Mouse (Mus musculus): ENCODE results near the gene Ldhd. TPM values are rescaled to one million over a fixed set of nuclear protein-coding genes. Genes with fewer than 3 reads are reported as not detected.

The Ldhd gene
- polyA plus RNA-seq, 1 experiment from 2014 or later, result 5.8 TPM

DNA sequence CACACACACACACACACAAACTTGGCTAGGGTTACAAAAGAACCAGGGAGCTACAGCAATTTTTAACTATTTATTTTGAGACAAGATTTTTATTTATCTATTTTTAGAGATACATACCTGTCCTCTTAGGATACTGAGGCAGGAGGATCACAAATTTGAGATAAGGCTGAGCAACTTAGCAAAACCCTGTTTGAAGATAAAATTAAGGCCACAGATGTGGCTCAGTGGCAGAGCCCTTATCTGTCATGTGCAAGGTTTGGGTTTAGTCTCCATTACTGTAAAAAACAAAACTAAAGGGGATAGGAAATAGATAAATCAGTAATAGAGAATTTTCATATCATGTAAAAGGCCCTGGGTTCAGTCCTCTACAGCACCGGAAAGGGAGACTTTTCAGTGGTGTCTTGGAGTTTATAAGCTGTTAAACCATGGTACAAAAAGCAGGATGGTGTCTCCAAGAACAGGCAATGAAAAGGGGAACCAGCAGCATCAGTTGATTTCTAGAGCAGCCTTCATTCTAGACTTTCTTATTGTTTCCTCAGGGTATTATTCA is 42.6 kb downstream of the Ldhd start:
- no peaks in the 10 kb centered on the region for H3K27me3 ChIP-seq (replicated peaks; ENCODE audit: control insufficient read depth, insufficient read depth, low read length)
- no peak for ATAC-seq
- TF ChIP-seq CTCF (IDR thresholded peaks at IDR 0.05; ENCODE audit: low read depth), result no peak

DNA sequence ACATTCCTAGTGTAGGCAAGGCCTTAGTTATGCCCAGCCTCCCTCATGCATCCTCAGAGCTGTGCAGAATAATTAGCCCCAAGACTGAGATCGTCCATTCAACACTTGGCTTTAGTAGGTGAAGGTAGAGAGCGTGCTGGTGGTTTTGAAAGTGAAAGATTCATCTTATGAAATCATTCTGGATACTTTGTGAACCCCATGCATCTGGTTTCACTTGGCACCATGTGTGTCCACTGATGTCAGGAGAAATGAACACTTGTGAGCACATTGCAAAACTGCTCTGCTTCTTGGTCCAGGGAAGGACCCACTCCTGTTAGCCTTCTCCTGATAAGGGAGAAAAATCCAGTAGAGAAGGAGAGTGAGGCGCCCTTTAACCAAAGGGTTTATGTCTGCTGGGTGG is 45.2 kb downstream of the Ldhd start:
- Histone ChIP-seq H3K4me1 (replicated peaks; ENCODE audit: control insufficient read depth, insufficient read depth, low read length) (no peaks in the 10 kb centered on the region), H3K9me3 (ENCODE audit: control insufficient read depth) (no peaks in the 10 kb centered on the region), H3K4me3 (ENCODE audit: low read depth, low read length) (no peak overlapping the region), H3K36me3 (ENCODE audit: control insufficient read depth, insufficient read depth) (no peaks in the 10 kb centered on the region), H3K27me3 (replicated peaks; ENCODE audit: control insufficient read depth, insufficient read depth, low read length) (no peaks in the 10 kb centered on the region), H3K9ac (ENCODE audit: low read depth, low read length) (no peak overlapping the region), H3K4me2 (replicated peaks; ENCODE audit: low read depth) (no peak overlapping the region), H3K27ac (ENCODE audit: low read depth, low read length) (no peak overlapping the region)
- ATAC-seq, result no peak
- WGBS, result 81% methylated on average over 3 of the region's 3 CpGs
- TF ChIP-seq CTCF (IDR thresholded peaks at IDR 0.05; ENCODE audit: low read depth), result no peak

More for the DNA sequence above, 42.6 kb downstream of the Ldhd start:
- no peak overlapping the region for H3K27ac ChIP-seq (ENCODE audit: low read depth, low read length)
- H3K4me1 ChIP-seq (replicated peaks; ENCODE audit: control insufficient read depth, insufficient read depth, low read length), result no peaks in the 10 kb centered on the region
- H3K9ac ChIP-seq (ENCODE audit: low read depth, low read length), result no peak overlapping the region
- H3K4me3 ChIP-seq (ENCODE audit: low read depth, low read length), result no peak overlapping the region
- no peak overlapping the region for H3K4me2 ChIP-seq (replicated peaks; ENCODE audit: low read depth)
- no peaks in the 10 kb centered on the region for H3K36me3 ChIP-seq (ENCODE audit: control insufficient read depth, insufficient read depth)
- no peaks in the 10 kb centered on the region for H3K9me3 ChIP-seq (ENCODE audit: control insufficient read depth)
- WGBS, result 93% methylated on average over 1 of the region's 1 CpGs

DNA sequence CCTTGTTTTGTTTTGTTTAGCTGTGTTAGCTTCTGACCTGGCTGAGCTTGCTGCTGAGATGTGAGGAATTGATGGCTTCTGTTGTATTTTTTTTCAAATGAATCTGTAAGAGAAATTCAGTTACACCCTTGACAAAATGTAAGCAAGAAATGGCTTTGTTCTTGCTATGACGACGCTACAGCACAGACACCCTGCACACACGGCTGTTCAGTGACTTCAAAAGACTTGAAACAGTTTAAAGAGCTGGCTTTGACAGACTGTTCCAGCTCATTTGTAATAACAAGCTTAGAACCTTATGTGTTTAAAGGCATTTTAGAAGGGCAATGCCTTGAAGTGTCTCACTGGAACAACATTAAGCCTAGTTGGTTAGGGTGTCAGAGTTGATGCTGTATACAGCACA is 47.8 kb downstream of the Ldhd start:
- Histone ChIP-seq H3K36me3 (ENCODE audit: control insufficient read depth, insufficient read depth) (no peaks in the 10 kb centered on the region), H3K9me3 (ENCODE audit: control insufficient read depth) (no peaks in the 10 kb centered on the region), H3K4me3 (ENCODE audit: low read depth, low read length) (no peak overlapping the region), H3K9ac (ENCODE audit: low read depth, low read length) (no peak overlapping the region), H3K27ac (ENCODE audit: low read depth, low read length) (no peak overlapping the region), H3K27me3 (replicated peaks; ENCODE audit: control insufficient read depth, insufficient read depth, low read length) (no peaks in the 10 kb centered on the region), H3K4me1 (replicated peaks; ENCODE audit: control insufficient read depth, insufficient read depth, low read length) (no peaks in the 10 kb centered on the region), H3K4me2 (replicated peaks; ENCODE audit: low read depth) (no peak overlapping the region)
- ATAC-seq, result no peak
- no peak for TF ChIP-seq CTCF (IDR thresholded peaks at IDR 0.05; ENCODE audit: low read depth)
- WGBS, result 73% methylated on average over 3 of the region's 3 CpGs

GRCm38 (mm10) chr8:111580306-111580705 is 49.9 kb downstream of the Ldhd start:
- H3K9me3 ChIP-seq (ENCODE audit: control insufficient read depth), result no peaks in the 10 kb centered on the region
- no peak overlapping the region for H3K4me2 ChIP-seq (replicated peaks; ENCODE audit: low read depth)
- no peak overlapping the region for H3K9ac ChIP-seq (ENCODE audit: low read depth, low read length)
- H3K4me1 ChIP-seq (replicated peaks; ENCODE audit: control insufficient read depth, insufficient read depth, low read length), result no peaks in the 10 kb centered on the region
- H3K36me3 ChIP-seq (ENCODE audit: control insufficient read depth, insufficient read depth), result no peaks in the 10 kb centered on the region
- 78% methylated on average over 3 of the region's 3 CpGs for WGBS
- H3K4me3 ChIP-seq (ENCODE audit: low read depth, low read length), result no peak overlapping the region
- no peak for ATAC-seq
- no peak for TF ChIP-seq CTCF (IDR thresholded peaks at IDR 0.05; ENCODE audit: low read depth)
- H3K27me3 ChIP-seq (replicated peaks; ENCODE audit: control insufficient read depth, insufficient read depth, low read length), result no peaks in the 10 kb centered on the region
- no peak overlapping the region for H3K27ac ChIP-seq (ENCODE audit: low read depth, low read length)

DNA sequence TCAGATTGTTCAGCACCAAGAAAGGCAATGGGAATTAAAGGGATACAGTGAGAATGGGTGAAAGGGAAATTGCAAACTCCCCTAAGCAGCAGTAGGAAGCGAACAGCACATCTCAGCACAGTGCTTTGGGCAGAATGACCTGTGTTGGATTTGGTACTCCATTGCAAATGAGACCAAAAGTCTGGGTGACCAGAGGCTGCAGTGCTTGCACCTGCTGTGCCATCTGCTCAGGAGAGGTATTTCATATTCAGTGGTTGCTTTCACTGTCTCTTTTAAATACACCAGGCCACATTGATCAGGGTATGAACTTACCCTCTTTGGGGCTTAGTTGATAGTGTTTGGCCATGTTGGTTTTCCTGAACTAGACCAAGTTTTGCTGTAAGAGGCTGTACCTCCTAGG is 50.9 kb downstream of the Ldhd start:
- TF ChIP-seq CTCF (IDR thresholded peaks at IDR 0.05; ENCODE audit: low read depth), result no peak
- Histone ChIP-seq H3K27me3 (replicated peaks; ENCODE audit: control insufficient read depth, insufficient read depth, low read length) (no peaks in the 10 kb centered on the region), H3K9ac (ENCODE audit: low read depth, low read length) (no peak overlapping the region), H3K9me3 (ENCODE audit: control insufficient read depth) (no peaks in the 10 kb centered on the region), H3K4me1 (replicated peaks; ENCODE audit: control insufficient read depth, insufficient read depth, low read length) (no peaks in the 10 kb centered on the region), H3K27ac (ENCODE audit: low read depth, low read length) (no peak overlapping the region), H3K4me3 (ENCODE audit: low read depth, low read length) (no peak overlapping the region), H3K4me2 (replicated peaks; ENCODE audit: low read depth) (no peak overlapping the region), H3K36me3 (ENCODE audit: control insufficient read depth, insufficient read depth) (no peaks in the 10 kb centered on the region)
- no peak for ATAC-seq
- 96% methylated on average over 1 of the region's 1 CpGs for WGBS

- 72% methylated on average over 9 of the region's 9 CpGs for WGBS
- no peak for TF ChIP-seq CTCF (IDR thresholded peaks at IDR 0.05; ENCODE audit: low read depth)
- H3K27me3 ChIP-seq (replicated peaks; ENCODE audit: control insufficient read depth, insufficient read depth, low read length), result no peaks in the 10 kb centered on the region
- H3K9ac ChIP-seq (ENCODE audit: low read depth, low read length), result no peak overlapping the region
- ATAC-seq, result no peak
- no peaks in the 10 kb centered on the region for H3K9me3 ChIP-seq (ENCODE audit: control insufficient read depth)
- H3K4me3 ChIP-seq (ENCODE audit: low read depth, low read length), result no peak overlapping the region
- H3K4me2 ChIP-seq (replicated peaks; ENCODE audit: low read depth), result no peak overlapping the region
- H3K36me3 ChIP-seq (ENCODE audit: control insufficient read depth, insufficient read depth), result no peaks in the 10 kb centered on the region
- H3K27ac ChIP-seq (ENCODE audit: low read depth, low read length), result no peak overlapping the region
- no peaks in the 10 kb centered on the region for H3K4me1 ChIP-seq (replicated peaks; ENCODE audit: control insufficient read depth, insufficient read depth, low read length)
Measured at GRCm38 (mm10) chr8:111577880-111578533, 52.2 kb downstream of the Ldhd start.

All from intestine, postnatal 0 days (tissue).